Mouse (Mus musculus) forebrain, embryonic 15.5 days (tissue): ENCODE measurements around the gene 9530068E07Rik. TPM values are rescaled to one million over a fixed set of nuclear protein-coding genes. Genes with fewer than 3 reads are reported as not detected.
"Not testable (repeated sequence)": the region's sequence is repeated elsewhere in the genome, so short reads cannot be mapped to it uniquely, and the experiment has no call there.

Source experiments
- ATAC-seq: fragments of 200-750 bp; cut with Nextera tagmentation; replicated peaks from 2 replicates; pipeline ENCODE4 v1.8.0; 2017; ENCODE audit warnings: mild to moderate bottlenecking, moderate TSS enrichment, moderate library complexity
- H3K27ac ChIP-seq: fragments of 300-500 bp; sonication (generic); replicated peaks from 2 replicates; pipeline ENCODE4 v1.5.1; 2015; ENCODE audit warnings: mild to moderate bottlenecking, inconsistent platforms
- H3K27me3 ChIP-seq: fragments of 300-500 bp; sonication (generic); 2 replicates; pipeline ENCODE4 v1.6.1; 2015; ENCODE audit warnings: inconsistent platforms
- H3K36me3 ChIP-seq: fragments of 300-500 bp; sonication (generic); 2 replicates; pipeline ENCODE4 v1.6.1; 2015; ENCODE audit warnings: mild to moderate bottlenecking, inconsistent platforms
- H3K4me1 ChIP-seq: fragments of 300-500 bp; sonication (generic); 2 replicates; pipeline ENCODE4 v1.6.1; 2015; ENCODE audit warnings: inconsistent platforms
- H3K4me2 ChIP-seq: fragments of 300-500 bp; sonication (generic); replicated peaks from 2 replicates; pipeline ENCODE4 v1.6.1; 2015; ENCODE audit warnings: mild to moderate bottlenecking, inconsistent platforms
- H3K4me3 ChIP-seq: fragments of 300-500 bp; sonication (generic); 2 replicates; pipeline ENCODE4 v1.5.1; 2015; ENCODE audit warnings: mild to moderate bottlenecking, inconsistent platforms
- H3K9ac ChIP-seq: fragments of 300-500 bp; sonication (generic); replicated peaks from 2 replicates; pipeline ENCODE4 v1.6.1; 2015; ENCODE audit warnings: mild to moderate bottlenecking, inconsistent platforms
- H3K9me3 ChIP-seq: fragments of 300-500 bp; sonication (generic); 2 replicates; pipeline ENCODE4 v1.6.1; 2016; ENCODE audit warnings: inconsistent platforms
- WGBS: fragments of 180-500 bp; shearing (Covaris S2); methylation state at CpG from one replicate; pipeline ENCODE4 v1.1.7; 2015; ENCODE audit warnings: mixed read lengths; 5-methylcytosine and 5-hydroxymethylcytosine counted together
- polyA plus RNA-seq: library from polyadenylated mRNA; unstranded; fragments of >200 nt; fragmentation: Nextera tagmentation; extraction: Ambion mirVana; gene quantifications from 2 replicates; pipeline ENCODE4 v1.2.1, GENCODE M21; 2015

Gene 9530068E07Rik
- polyA plus RNA-seq, 1 experiment from 2014 or later = 118 TPM

DNA sequence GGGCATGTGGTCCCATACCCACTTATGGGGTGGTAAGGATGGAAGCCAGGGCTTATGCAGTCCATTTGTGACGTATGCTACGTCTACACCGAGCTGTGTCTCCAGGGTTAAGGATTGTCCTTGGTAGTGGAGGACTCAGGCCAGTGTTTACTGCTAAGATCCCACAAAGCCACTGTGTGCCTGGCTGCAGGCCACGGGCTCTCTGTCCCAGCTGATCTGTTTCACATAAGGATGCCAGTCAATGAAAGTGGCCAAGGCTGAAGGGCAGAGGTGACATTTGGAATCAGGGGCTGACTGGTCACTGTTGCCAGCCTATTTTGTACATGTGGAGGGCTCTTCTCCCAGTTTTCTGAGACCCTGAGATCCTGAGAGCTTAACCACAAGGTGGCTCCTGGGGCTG lies 18.6 kb upstream of the 9530068E07Rik start:
- Histone ChIP-seq H3K4me1 (no peaks in the 10 kb centered on the region), H3K27ac (no peak overlapping the region), H3K36me3 (peaks cover 59% of the 10 kb centered on the region), H3K4me3 (no peak overlapping the region), H3K4me2 (no peak overlapping the region), H3K9me3 (no peaks in the 10 kb centered on the region), H3K9ac (no peak overlapping the region), H3K27me3 (no peaks in the 10 kb centered on the region)
- WGBS = 93% methylated on average over 4 of the region's 4 CpGs
- ATAC-seq = no peak

DNA sequence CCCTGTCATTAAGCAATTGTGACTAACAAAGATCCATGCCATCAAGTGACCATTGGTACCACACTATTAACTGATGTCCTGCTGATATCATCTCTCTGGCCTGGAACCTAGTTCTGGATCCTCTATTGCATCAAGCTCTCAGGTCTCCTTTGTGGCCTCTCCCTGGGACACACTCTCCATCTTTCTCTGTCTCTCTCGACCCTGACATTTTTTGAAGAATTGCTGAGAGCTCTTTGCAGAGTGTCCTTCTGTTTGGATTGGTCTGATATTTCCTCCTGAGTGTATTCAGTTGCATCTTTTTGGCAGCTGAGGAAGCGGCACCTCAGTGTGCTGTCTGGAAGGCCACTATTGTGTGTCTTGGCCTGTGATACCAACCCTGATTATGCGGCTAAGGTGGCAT lies 17.0 kb upstream of the 9530068E07Rik start:
- Histone ChIP-seq H3K27me3 (no peaks in the 10 kb centered on the region), H3K9me3 (no peaks in the 10 kb centered on the region), H3K9ac (no peak overlapping the region), H3K27ac (no peak overlapping the region), H3K36me3 (peaks cover 69% of the 10 kb centered on the region), H3K4me3 (no peak overlapping the region), H3K4me1 (no peaks in the 10 kb centered on the region), H3K4me2 (no peak overlapping the region)
- WGBS = 91% methylated on average over 3 of the region's 3 CpGs
- ATAC-seq = no peak

DNA sequence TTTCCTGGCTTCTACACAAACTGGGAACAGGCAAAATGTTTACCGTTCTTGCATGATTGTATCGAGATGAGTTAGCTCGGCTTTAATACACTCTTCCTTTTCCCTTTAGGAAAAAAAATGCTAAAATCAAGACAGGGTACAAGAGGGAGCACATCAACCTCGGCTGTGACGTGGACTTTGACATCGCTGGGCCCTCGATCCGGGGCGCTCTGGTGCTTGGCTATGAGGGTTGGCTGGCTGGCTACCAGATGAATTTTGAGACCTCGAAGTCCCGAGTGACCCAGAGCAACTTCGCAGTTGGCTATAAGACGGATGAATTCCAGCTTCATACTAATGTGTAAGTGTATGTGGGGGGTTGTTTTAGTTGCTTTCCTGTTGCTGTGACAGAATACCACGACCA lies 12.5 kb upstream of the 9530068E07Rik start:
- no peaks in the 10 kb centered on the region for H3K4me1 ChIP-seq
- H3K27me3 ChIP-seq = no peaks in the 10 kb centered on the region
- peaks cover 78% of the 10 kb centered on the region for H3K36me3 ChIP-seq
- ATAC-seq = no peak
- 96% methylated on average over 14 of the region's 14 CpGs for WGBS
- no peak overlapping the region for H3K9ac ChIP-seq
- no peaks in the 10 kb centered on the region for H3K9me3 ChIP-seq
- no peak overlapping the region for H3K4me2 ChIP-seq
- no peak overlapping the region for H3K27ac ChIP-seq
- H3K4me3 ChIP-seq = no peak overlapping the region

DNA sequence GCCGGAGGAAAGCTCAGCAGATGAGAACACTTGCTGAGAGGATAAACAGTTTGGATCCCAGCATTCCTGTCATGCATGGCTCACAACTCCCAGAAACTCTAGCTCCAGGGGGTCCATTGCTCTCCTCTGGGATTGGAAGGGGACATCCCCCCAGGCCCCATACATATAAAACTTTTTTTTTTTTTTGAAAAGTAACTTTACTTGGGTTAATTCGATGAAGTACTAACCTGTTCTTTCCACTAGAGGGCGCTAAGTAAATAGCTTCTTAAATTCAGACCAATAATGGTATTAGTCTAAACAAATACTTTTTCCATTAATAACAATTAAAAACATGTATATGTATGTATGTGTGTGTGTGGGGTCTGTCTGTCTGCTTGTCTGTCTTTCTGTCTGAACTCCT lies 11.6 kb upstream of the 9530068E07Rik start:
- H3K9me3 ChIP-seq = no peaks in the 10 kb centered on the region
- no peaks in the 10 kb centered on the region for H3K4me1 ChIP-seq
- no peak overlapping the region for H3K4me2 ChIP-seq
- H3K27ac ChIP-seq = no peak overlapping the region
- H3K36me3 ChIP-seq = peaks cover 73% of the 10 kb centered on the region
- H3K9ac ChIP-seq = no peak overlapping the region
- no peaks in the 10 kb centered on the region for H3K27me3 ChIP-seq
- 54% methylated on average over 3 of the region's 3 CpGs for WGBS
- no peak overlapping the region for H3K4me3 ChIP-seq
- no peak for ATAC-seq

DNA sequence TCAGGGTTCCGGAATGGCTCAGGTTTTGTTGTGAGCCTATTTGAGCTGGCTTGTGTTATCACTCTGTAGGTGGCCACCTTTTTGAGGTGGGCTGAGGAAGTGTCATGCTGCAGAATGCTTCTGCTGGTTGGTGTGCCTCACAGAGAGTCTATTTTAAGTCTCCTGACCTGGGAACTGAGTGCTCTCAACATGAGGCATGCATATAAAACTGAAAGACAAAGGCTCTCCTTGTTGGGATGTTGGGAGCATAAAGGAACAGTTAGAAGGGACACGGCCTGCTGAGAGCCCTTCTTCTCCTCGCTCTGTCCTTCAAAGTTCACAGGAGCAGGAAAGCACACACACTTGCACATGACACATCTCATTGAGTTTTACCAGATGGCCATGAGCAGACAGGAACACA lies 9.3 kb upstream of the 9530068E07Rik start:
- no peaks in the 10 kb centered on the region for H3K4me1 ChIP-seq
- no peaks in the 10 kb centered on the region for H3K9me3 ChIP-seq
- no peak overlapping the region for H3K4me3 ChIP-seq
- no peak for ATAC-seq
- H3K27ac ChIP-seq = no peak overlapping the region
- H3K36me3 ChIP-seq = peaks cover 59% of the 10 kb centered on the region
- H3K4me2 ChIP-seq = no peak overlapping the region
- WGBS = 88% methylated on average over 3 of the region's 3 CpGs
- H3K27me3 ChIP-seq = no peaks in the 10 kb centered on the region
- H3K9ac ChIP-seq = no peak overlapping the region

DNA sequence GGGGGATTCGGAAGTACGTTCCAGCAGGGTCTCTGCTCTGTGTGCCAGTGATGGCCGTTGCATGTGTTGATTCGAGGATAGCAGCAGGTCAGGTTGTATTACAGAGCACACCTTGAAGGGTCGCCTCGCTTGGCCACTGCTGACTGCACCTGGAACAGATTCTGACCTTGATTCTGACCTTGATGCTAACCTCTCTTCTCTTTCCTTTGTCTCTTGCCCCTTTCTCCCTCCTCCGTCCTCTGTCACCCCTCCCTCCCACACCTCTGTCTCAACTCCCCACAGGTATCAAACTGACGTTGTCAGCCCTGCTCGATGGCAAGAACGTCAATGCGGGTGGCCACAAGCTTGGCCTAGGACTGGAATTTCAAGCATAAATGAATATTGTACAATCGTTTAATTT lies 8.1 kb upstream of the 9530068E07Rik start:
- no peak overlapping the region for H3K4me2 ChIP-seq
- ATAC-seq = no peak
- H3K36me3 ChIP-seq = peaks cover 52% of the 10 kb centered on the region
- H3K4me3 ChIP-seq = no peak overlapping the region
- 91% methylated on average over 12 of the region's 12 CpGs for WGBS
- H3K27ac ChIP-seq = no peak overlapping the region
- H3K9ac ChIP-seq = no peak overlapping the region
- H3K4me1 ChIP-seq = no peaks in the 10 kb centered on the region
- no peaks in the 10 kb centered on the region for H3K9me3 ChIP-seq
- H3K27me3 ChIP-seq = no peaks in the 10 kb centered on the region

DNA sequence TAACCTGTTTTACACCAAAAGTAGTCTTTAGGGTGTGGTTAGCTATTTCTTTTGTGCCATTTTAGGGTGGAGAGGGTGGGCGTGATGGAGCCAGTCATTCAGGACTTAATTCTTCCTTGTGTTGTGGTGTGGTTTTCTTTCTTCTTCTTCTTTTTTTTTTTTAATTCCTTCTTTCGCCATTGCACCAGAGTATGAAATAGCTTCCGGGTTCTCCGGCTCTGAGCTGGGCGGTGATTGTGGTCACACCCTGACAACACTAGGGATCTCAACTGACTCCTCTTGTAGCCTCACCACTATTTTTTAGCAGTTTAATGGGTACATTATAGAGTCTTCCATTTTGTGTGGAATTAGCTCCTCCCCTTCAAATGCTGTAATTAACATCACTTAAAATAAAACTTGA lies 7.2 kb upstream of the 9530068E07Rik start:
- H3K9ac ChIP-seq, H3K4me2 ChIP-seq, ATAC-seq, H3K27me3 ChIP-seq, H3K9me3 ChIP-seq, H3K4me3 ChIP-seq, H3K4me1 ChIP-seq, H3K27ac ChIP-seq: not testable (repeated sequence)
- 96% methylated on average over 5 of the region's 5 CpGs for WGBS
- peaks cover 45% of the 10 kb centered on the region for H3K36me3 ChIP-seq

DNA sequence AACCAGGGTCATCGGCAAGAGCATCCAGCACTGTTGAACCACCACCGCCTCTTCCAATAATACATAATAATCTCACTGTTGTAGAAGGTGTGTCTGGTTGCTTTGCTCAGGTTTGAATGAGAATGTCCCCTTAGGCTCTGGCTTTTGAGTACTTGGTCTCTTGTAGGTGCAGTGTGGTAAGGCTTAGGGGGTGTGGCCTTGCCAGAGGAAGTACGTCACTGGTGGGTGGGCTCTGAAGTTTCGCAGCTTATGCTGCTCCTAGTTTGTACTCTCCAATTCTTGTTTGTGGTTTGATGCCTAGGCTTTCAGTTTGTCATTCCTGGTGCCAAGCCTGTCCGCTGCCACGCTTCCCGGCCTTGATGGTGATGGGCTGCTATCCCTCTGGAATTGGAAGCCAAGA lies 6.3 kb upstream of the 9530068E07Rik start:
- Histone ChIP-seq H3K9me3 (no peaks in the 10 kb centered on the region), H3K9ac (no peak overlapping the region), H3K27me3 (no peaks in the 10 kb centered on the region), H3K36me3 (peaks cover 38% of the 10 kb centered on the region), H3K4me2 (no peak overlapping the region), H3K4me1 (no peaks in the 10 kb centered on the region), H3K4me3 (no peak overlapping the region), H3K27ac (no peak overlapping the region)
- ATAC-seq = no peak
- WGBS = 94% methylated on average over 7 of the region's 7 CpGs

DNA sequence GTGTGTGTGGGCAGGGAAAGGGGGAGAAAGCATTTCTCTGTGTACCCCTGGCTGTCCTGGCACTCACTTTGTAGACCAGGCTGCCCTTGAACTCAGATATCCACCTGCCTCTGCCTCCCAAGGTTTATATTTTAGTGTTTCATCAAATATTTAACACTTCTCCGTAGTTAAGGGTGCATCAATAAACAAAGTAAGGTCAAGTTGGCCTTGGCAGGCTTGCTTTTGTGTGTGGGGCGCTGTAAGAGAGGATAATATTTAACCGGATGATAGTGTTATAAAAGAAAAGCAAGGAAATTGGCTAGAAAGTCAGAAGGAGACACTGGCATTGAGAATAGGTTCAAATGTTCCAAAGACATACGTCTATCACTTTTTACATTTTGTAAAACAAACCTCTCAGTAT lies 1.7 kb upstream of the 9530068E07Rik start:
- ATAC-seq = no peak

DNA sequence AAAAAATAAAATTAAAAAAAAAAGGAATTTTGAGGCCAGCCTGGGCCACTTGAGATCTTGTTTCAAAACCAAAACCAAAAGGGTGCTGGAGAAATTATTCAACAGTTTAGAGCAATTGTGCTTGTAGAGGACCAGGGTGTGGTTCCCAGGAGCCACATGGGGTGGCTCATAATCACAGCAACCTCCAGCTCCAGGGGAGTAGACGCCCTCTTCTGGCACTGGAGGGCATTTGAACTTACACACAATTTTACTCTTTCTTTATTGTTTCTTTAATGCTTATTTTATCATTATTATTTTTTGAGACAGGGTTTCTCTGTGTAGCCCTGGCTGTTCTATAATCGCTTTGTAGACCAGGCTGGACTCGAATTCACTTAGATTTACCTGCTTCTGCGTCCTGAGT lies 885 bp upstream of the 9530068E07Rik start:
- no peaks in the 10 kb centered on the region for H3K27me3 ChIP-seq
- no peak for ATAC-seq
- H3K4me2 ChIP-seq = no peak overlapping the region
- H3K4me3 ChIP-seq = peak overlapping the region; percentile 72; the same call in 1 of the 2 replicates
- WGBS = 34% methylated on average over 4 of the region's 4 CpGs
- H3K9ac ChIP-seq = no peak overlapping the region
- peaks cover 13% of the 10 kb centered on the region for H3K4me1 ChIP-seq
- no peaks in the 10 kb centered on the region for H3K36me3 ChIP-seq
- no peaks in the 10 kb centered on the region for H3K9me3 ChIP-seq
- no peak overlapping the region for H3K27ac ChIP-seq

More for the DNA sequence above, 1.7 kb upstream of the 9530068E07Rik start:
- no peak overlapping the region for H3K27ac ChIP-seq
- H3K4me2 ChIP-seq = no peak overlapping the region
- no peak overlapping the region for H3K4me3 ChIP-seq
- H3K27me3 ChIP-seq = no peaks in the 10 kb centered on the region
- peaks cover 13% of the 10 kb centered on the region for H3K4me1 ChIP-seq
- H3K9me3 ChIP-seq = no peaks in the 10 kb centered on the region
- WGBS = 84% methylated on average over 4 of the region's 4 CpGs
- H3K36me3 ChIP-seq = no peaks in the 10 kb centered on the region
- H3K9ac ChIP-seq = no peak overlapping the region

DNA sequence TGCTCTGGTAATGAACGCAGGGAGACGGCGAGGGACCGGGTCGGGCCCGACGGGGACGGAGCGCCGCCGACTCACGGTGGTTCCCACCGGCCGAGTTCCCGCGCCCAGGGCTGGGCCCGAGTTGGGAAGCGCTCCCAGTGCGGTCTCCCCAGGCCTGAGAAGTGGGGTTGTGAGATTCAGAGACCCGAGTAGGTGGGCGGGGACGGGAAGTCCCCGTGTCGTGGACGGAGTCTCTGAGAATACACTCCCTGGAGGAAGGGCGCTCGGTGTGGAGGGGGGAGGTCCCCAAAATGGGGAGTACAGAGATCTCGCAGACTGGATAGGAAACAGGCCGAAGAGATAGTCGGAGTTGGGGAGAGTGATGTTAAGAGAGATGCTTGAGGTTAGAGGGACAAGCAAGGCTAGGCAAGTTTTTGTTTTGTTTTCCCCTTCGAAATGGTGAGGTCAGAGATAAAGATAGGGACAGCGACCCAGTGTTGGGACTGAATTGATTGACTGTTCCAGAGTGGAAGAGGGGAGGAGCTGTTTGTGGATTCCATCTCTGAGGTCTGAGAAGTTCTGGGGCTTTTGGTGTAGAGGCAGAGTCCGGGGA lies 465 bp downstream of the 9530068E07Rik start:
- peak overlapping the region; percentile 55 for H3K4me2 ChIP-seq
- H3K36me3 ChIP-seq = no peaks in the 10 kb centered on the region
- H3K27me3 ChIP-seq = no peaks in the 10 kb centered on the region
- under 1% methylated on average over 33 of the region's 33 CpGs for WGBS
- peaks cover 13% of the 10 kb centered on the region for H3K4me1 ChIP-seq
- no peaks in the 10 kb centered on the region for H3K9me3 ChIP-seq
- ATAC-seq = peak; percentile 90
- peak overlapping the region; percentile 92 for H3K9ac ChIP-seq
- H3K27ac ChIP-seq = peak overlapping the region; percentile 89
- H3K4me3 ChIP-seq = peak overlapping the region; percentile 72

DNA sequence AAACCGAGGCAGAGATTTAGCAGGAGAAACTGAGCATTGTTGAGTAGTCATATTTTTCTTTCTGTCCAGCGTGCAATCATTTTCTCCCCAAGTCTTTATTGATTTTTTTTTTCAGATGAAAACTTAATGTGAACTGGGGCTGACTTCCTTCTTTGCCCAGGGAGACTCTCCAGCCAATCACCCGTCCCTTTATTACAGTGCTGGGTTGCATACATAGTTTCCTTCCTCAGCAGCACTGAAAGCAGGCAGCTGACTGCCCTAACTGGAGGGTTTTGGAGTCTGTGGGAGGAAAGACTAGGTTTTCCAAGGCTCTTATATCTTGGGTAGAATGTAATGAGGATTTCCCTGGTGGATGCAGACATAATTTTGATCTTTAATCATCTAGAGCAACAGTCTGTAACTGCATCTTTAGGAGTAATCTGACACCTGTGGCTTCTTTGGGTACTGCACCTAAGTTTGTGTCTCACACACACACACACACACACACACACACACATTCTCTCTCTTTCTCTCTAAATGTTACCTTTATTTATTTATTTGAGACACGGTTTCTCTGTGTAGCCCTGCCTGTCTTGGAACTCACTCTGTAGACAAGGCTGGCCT lies 1.3 kb downstream of the 9530068E07Rik start:
- peak overlapping the region; percentile 92; the same call in 1 of the 2 replicates for H3K9ac ChIP-seq
- peaks cover 13% of the 10 kb centered on the region for H3K4me1 ChIP-seq

DNA sequence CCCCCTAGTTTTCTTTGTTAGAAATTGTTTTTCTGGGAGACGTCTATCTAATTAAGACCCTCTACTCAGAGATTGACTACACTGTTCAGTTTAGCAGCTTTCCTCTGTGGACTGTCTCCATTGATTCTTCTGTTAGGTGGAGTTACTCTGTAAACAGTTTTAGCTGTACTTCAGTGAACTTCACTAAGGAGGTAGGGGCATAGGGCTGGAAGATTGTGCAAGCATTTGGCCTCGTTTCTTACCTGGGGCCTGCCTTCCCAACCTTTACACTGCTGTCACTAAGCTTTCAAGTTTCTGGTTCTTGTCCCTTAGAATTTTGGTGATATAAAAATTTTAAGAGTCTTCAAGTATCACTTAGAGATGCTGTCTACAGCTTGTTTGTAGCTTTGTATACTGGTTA lies 5.2 kb downstream of the 9530068E07Rik start:
- Histone ChIP-seq H3K27ac (no peak overlapping the region), H3K27me3 (no peaks in the 10 kb centered on the region), H3K4me2 (no peak overlapping the region), H3K9ac (no peak overlapping the region), H3K4me3 (no peak overlapping the region), H3K9me3 (no peaks in the 10 kb centered on the region), H3K4me1 (peaks cover 9% of the 10 kb centered on the region), H3K36me3 (peaks cover 23% of the 10 kb centered on the region)
- 59% methylated on average over 2 of the region's 2 CpGs for WGBS
- no peak for ATAC-seq

More for the DNA sequence above, 1.3 kb downstream of the 9530068E07Rik start:
- WGBS = 92% methylated on average over 4 of the region's 4 CpGs
- H3K4me2 ChIP-seq = peak overlapping the region; percentile 55
- H3K27ac ChIP-seq = no peak overlapping the region
- no peak for ATAC-seq
- no peaks in the 10 kb centered on the region for H3K36me3 ChIP-seq
- no peaks in the 10 kb centered on the region for H3K9me3 ChIP-seq
- no peaks in the 10 kb centered on the region for H3K27me3 ChIP-seq
- H3K4me3 ChIP-seq = peak overlapping the region; percentile 72
